Mouse (Mus musculus): ENCODE measurements around the gene Hapln4.
"Not testable (repeated sequence)": the region's sequence is repeated elsewhere in the genome, so short reads cannot be mapped to it uniquely, and the experiment has no call there.

Hapln4 gene

DNA sequence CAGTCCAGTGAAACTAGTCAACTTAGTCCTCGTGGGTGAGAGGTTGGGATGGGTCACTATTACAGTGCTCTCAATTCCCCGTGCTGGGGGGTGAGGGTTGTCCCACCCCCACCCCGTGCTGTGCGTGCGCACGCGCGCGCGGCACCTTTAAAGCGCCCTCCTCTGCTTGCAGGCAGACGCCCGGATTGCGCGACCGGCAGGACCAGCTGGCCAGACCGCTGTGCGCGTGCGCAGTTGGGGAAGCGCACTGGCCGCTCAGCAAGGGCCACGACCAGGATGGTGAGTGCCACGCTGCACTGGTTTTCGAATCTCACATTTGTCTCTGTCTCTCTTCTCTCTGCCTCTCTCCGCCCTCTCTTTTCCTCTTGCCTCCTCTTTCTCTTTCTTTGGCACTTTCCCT lies at the start of gene Hapln4:
Hapln4 (plus strand) TSS at position 173 of the 400 bp plus-strand sequence.
- DNase-seq (ENCODE audit: low spot score in 2 of 2) = peak in 1 of 2 experiments; percentile 65

DNA sequence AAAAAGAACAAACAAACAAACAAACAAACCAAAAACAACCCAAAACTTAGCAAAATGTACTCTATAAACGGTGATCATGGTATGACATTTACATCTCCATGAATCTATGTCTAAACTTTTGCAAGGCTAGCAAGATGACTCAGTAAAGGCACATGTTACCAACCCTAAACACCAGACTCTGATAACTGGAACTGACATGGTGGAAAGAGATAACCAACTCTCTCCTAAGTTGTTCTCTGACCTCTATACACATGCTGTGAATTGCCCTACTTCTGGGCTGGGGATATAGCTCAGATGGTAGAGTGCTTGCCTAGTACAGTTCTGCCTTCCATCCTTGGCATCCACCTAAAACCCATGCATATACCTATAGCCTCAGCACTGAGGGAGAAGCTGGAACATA lies 45.3 kb upstream of the Hapln4 start:
- no peak for DNase-seq (ENCODE audit: low spot score in 2 of 2)

DNA sequence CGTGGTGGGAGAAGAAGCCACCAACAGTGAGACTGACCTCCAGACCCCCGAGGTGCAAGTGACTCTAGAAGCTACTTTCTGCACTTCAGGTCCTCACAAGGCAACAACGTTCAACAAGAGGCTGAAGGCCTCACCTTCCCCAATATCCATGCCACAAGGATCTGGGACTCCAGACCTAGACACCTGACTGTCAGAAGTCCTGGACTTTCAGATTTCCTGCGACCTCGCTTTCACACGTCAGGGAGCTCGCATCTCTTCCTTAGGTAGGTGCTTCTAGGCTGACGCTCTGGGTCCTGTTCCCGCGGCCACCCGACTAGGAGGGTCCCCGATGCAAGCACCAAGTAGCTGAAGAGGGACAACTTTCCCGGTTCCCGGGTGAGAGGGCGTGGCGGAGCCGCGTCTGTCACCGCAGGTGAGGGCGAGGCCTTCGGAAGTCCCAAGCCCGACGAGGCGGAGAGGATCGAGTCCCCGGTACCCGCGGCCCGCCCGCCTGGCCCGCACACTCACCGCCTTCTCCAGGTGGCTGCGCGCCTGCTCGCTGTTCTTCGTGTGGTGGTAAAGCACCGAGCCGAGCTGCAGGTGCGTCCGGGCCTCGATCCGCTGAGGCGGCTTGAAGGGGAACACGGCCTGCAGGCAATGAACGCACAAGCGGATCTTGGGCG lies 41.2 kb upstream of the Hapln4 start:
- DNase-seq (ENCODE audit: low spot score in 2 of 2) = peak in 1 of 2 experiments; percentile 30

GRCm38 (mm10) chr8:70042583-70043455 lies 40.4 kb upstream of the Hapln4 start, which contains the start of the genes Mau2 and Sugp1:
TSS of gene Mau2 (minus strand) at chr8:70042734.
TSS of gene Sugp1 (plus strand) at chr8:70042813.
- peak; percentile 89 to 96 for DNase-seq (ENCODE audit: low spot score in 2 of 2)

GRCm38 (mm10) chr8:70043996-70044395 lies 39.3 kb upstream of the Hapln4 start:
- no peak for DNase-seq (ENCODE audit: low spot score in 2 of 2)

DNA sequence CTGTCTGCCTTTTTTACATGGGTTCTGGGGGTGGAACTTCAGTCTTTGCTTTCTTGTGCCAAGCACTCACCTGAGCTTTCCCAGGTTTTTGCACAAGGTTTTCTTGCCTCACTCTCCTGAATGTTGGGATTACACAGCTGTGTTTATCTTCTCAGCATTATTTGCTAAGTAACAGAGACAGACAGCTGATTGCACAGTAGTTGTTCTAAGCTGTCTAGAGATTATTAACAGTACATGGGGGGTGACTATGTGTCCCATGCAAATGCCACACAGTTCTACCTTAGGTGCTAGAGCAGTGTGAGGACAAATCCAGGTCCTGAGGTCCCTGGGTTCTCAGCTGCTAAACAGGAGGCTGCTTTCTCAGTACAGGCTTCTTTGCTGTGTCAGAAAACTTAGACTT lies 33.6 kb upstream of the Hapln4 start:
- no peak for DNase-seq (ENCODE audit: low spot score in 2 of 2)

DNA sequence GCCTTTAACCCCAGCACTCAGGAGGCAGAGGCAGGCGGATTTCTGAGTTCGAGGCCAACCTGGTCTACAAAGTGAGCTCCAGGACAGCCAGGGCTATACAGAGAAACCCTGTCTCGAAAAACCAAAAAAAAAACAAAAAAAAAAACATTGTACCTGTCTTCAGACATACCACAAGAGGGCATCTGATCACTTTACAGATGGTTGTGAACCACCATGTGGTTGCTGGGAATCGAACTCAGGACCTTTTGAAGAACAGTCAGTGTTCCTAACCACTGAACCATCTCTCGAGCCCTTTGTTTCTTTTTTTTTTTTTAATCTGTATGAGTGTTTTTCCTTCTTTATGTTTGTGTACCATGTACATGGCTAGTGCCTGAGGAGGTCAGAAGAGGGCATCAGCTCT lies 32.8 kb upstream of the Hapln4 start:
- DNase-seq (ENCODE audit: low spot score in 2 of 2) = not testable (repeated sequence)

DNA sequence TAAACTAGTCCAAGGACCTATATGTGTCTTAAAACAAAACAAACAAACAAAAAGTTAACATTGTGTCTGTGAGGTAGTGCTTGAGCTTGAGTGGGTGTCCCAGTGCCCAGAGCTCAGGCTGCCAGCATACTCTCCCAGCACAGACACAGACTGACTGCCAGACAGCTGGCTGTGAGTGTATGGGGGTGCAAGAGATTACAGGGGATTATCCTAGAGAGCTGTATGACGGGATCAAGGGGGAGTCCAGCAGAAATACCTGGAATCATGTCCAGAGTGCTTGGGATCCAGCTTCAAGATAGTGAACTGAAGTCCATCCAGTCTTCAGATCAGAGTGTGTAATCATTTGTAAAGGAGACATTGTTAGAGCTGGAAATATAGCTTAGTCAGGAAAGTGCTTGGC lies 25.5 kb upstream of the Hapln4 start:
- DNase-seq (ENCODE audit: low spot score in 2 of 2) = no peak

DNA sequence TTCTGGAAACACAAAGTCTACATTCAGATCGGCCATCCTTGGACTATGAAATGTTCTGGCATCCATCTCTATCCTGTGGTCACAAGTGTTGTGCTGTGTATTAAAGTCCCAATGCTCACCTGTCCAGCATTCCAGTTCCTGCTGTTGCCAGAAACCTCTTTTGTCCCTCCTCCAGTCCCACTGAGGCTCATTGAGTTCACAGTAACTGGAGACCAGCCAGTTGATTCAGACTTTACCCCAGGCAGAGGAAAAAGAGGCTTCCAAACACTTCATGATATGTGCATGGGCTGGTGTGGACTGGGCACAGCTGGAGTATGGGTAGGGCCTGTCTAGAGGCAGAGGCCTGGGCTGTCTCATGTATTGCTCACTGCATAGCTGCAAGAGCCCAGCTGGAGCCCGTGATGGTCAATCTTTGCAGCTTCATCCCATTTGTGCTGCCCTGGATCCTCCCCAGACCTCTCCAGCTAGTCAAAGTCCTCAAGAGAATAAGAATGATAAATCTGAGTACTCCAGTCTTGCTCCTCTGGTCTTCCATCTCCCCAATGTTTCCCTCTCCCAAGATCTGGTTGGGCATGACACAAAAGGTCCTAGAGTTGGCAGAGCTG lies 11.3 kb upstream of the Hapln4 start:
- DNase-seq (ENCODE audit: low spot score in 2 of 2) = no peak

DNA sequence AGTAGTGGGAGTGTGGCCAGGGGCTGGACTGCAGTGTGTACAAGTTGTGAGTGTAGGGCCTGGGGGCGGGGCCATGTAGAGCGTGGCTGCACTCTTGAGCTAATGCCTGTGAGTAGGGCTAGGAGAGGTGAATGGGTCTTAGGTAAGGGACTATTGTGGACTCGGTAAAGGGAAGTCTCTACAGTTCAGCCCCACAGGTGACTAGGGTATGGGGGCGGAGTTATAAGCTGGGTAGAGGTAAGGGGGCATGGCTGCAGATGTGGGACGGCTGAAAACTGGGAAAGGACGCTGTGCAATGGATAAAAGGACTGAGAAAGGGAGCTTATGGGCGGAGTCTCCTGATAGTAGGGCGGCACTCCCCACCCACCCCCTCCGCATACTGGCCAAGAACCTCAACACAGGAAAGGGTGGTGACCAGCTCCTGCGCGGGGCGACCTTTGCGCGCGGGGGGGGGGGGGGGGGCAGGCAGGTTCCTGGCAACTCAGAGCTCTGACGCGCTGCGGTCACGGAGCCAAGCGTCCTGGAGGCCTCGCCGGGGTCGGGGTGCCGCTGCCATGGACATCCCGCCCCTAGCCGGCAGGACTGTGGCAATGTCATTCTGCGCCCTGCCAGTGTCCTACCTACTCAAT lies 10.7 kb upstream of the Hapln4 start, which contains the start of gene Tm6sf2:
Tm6sf2 (plus strand) TSS at position 484 of the 629 bp plus-strand sequence.
- no peak for DNase-seq (ENCODE audit: low spot score in 2 of 2)

GRCm38 (mm10) chr8:70073120-70073519 lies 10.1 kb upstream of the Hapln4 start:
- DNase-seq (ENCODE audit: low spot score in 2 of 2) = no peak

GRCm38 (mm10) chr8:70073682-70074081 lies 9.6 kb upstream of the Hapln4 start:
- no peak for DNase-seq (ENCODE audit: low spot score in 2 of 2)

GRCm38 (mm10) chr8:70081976-70082375 lies 1.3 kb upstream of the Hapln4 start:
- no peak for DNase-seq (ENCODE audit: low spot score in 2 of 2)

GRCm38 (mm10) chr8:70084191-70085065 lies 1.2 kb downstream of the Hapln4 start:
- no peak for DNase-seq (ENCODE audit: low spot score in 2 of 2)

DNA sequence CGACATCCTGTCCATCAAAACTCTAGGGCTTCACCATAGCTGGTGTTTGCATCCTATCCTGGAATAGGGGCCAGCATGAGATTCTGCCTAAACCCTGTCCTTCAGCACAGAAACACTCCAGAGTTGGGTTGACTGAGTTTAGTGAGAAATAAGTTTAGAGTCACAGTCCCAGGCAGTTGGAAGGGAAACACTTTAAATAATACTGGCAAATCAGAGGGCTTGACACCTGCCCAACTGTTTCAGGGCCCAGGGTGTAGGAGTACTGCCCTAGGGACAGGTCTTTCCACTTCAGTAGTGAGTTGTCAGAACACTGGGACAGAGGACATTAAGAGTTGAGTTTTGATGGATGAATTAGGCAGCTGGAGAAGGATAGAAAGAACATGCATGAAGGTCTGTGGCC lies 2.9 kb downstream of the Hapln4 start:
- DNase-seq (ENCODE audit: low spot score in 2 of 2) = no peak

DNA sequence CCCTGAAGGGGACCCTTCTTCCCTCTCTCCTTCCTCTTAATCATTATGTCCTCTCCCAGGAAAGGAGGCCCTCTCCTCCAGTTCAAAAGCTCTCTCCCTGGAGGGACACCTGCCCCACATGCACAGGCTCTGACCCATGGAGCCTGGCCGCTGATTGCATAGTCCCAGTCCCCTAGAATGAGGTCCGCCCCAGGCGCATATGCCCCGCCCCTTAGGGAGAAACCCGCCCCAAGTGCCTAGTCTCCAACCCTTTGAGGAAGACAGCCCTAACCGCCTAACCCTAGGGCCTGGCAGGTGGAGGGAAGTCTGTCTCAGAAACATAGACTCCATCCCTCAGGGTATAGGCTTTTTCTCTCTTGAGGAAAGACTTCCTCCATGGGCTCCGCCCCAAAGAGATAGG lies 4.0 kb downstream of the Hapln4 start:
- no peak for DNase-seq (ENCODE audit: low spot score in 2 of 2)

GRCm38 (mm10) chr8:70087836-70088650 lies 4.8 kb downstream of the Hapln4 start:
- peak in 1 of 2 experiments; percentile 73 for DNase-seq (ENCODE audit: low spot score in 2 of 2)

GRCm38 (mm10) chr8:70089296-70089960 lies 6.2 kb downstream of the Hapln4 start:
- DNase-seq (ENCODE audit: low spot score in 2 of 2) = no peak

GRCm38 (mm10) chr8:70092786-70093185 lies 9.5 kb downstream of the Hapln4 start:
- DNase-seq (ENCODE audit: low spot score in 2 of 2) = no peak
